Mouse (Mus musculus) olfactory bulb, adult 2 months (tissue): ENCODE results near the gene Gm9837.

Experiments
- CTCF ChIP-seq: fragments of 200-500 bp; IDR thresholded peaks from 2 replicates; pipeline ENCODE4 v1.5.1; 2012; ENCODE audit warnings: low read depth, mild to moderate bottlenecking, low read length, moderate library complexity; ENCODE audit not compliant: insufficient read depth
- POLR2A ChIP-seq: fragments of 200-500 bp; IDR thresholded peaks from 2 replicates; pipeline ENCODE4 v1.6.1; 2012; ENCODE audit warnings: mild to moderate bottlenecking, low read depth, low read length, moderate library complexity; ENCODE audit not compliant: insufficient read depth

- TF ChIP-seq POLR2A (no peak; the same call in 1 of the 2 replicates), CTCF (no peak)
Observed at GRCm38 (mm10) chr11:53479783-53480301, 9.6 kb upstream of the Gm9837 start, which contains the start of the genes Gm9945 and Sowaha.
